ENCODE assay signal across 27 mouse cellular contexts in genomic region chr5:138881649-138882226, GRCm38 (mm10).
DNase-seq lines count a peak whose midpoint lies in the region; ATAC-seq and TF ChIP-seq lines count a peak whose summit lies in the region.
"Had no signal": no experiment of that assay in that cellular context is flagged by ENCODE, and none has a peak within 500 bp of the region (broad histone marks: within the 10 kb centered on the region; RNA-seq: fewer than 3 reads in every experiment).

No protein-coding gene starts in this region.

- H3K9me3 ChIP-seq in forebrain, postnatal 0 days (ENCODE audit: low read length), result no peaks in the 10 kb centered on the region
- no peaks in the 10 kb centered on the region for H3K9me3 ChIP-seq in forebrain, embryonic 15.5 days
- no peaks in the 10 kb centered on the region for H3K9me3 ChIP-seq in lung, postnatal 0 days (ENCODE audit: low read length)
- H3K9me3 ChIP-seq in limb, embryonic 13.5 days, result no peaks in the 10 kb centered on the region
- H3K9me3 ChIP-seq: heart, embryonic 12.5 days; hindbrain, embryonic 13.5 days; liver, embryonic 15.5 days; midbrain, embryonic 13.5 days; neural tube, embryonic 13.5 days had no signal

- no peaks in the 10 kb centered on the region for H3K27me3 ChIP-seq in forebrain, postnatal 0 days (ENCODE audit: insufficient read depth, low read length)
- no peaks in the 10 kb centered on the region for H3K27me3 ChIP-seq in forebrain, embryonic 15.5 days
- no peaks in the 10 kb centered on the region for H3K27me3 ChIP-seq in lung, postnatal 0 days (replicated peaks; ENCODE audit: insufficient read depth, low read length)
- H3K27me3 ChIP-seq in limb, embryonic 13.5 days, result no peaks in the 10 kb centered on the region
- H3K27me3 ChIP-seq: liver, embryonic 15.5 days; midbrain, embryonic 13.5 days; neural tube, embryonic 13.5 days had no signal

- no peak overlapping the region for H3K4me3 ChIP-seq in forebrain, postnatal 0 days (ENCODE audit: low read depth, low read length)
- no peak overlapping the region for H3K4me3 ChIP-seq in forebrain, embryonic 15.5 days
- no peak overlapping the region for H3K4me3 ChIP-seq in lung, postnatal 0 days (ENCODE audit: low read depth, low read length)
- no peak overlapping the region for H3K4me3 ChIP-seq in limb, embryonic 13.5 days
- H3K4me3 ChIP-seq: heart, adult 2 months; heart, embryonic 12.5 days; hindbrain, embryonic 13.5 days; liver, embryonic 15.5 days; midbrain, embryonic 13.5 days; neural tube, embryonic 13.5 days had no signal

- no peak for TF ChIP-seq POLR2A in brain, embryonic 14.5 days (IDR thresholded peaks at IDR 0.05; ENCODE audit: borderline replicate concordance, extremely low read depth, insufficient read depth, insufficient read length, poor library complexity, severe bottlenecking)

- WGBS in forebrain, postnatal 0 days, result 32% methylated on average over 9 of the region's 9 CpGs
- WGBS in forebrain, embryonic 15.5 days, result 39% methylated on average over 9 of the region's 9 CpGs
- 53% methylated on average over 9 of the region's 9 CpGs for WGBS in lung, postnatal 0 days
- WGBS in limb, embryonic 13.5 days, result 32% methylated on average over 9 of the region's 9 CpGs

- H3K4me1 ChIP-seq in forebrain, postnatal 0 days (ENCODE audit: insufficient read depth), result no peaks in the 10 kb centered on the region
- peaks cover 6% of the 10 kb centered on the region; the same call in 1 of the 2 replicates for H3K4me1 ChIP-seq in forebrain, embryonic 15.5 days
- H3K4me1 ChIP-seq in lung, postnatal 0 days (ENCODE audit: insufficient read depth, low read depth, low read length), result no peaks in the 10 kb centered on the region
- peaks cover 13% of the 10 kb centered on the region for H3K4me1 ChIP-seq in limb, embryonic 13.5 days
- H3K4me1 ChIP-seq: liver, embryonic 15.5 days; midbrain, embryonic 13.5 days; neural tube, embryonic 13.5 days had no signal

- ATAC-seq in forebrain, postnatal 0 days, result peak; percentile 25; the same call in 1 of the 2 replicates
- no peak for ATAC-seq in forebrain, embryonic 15.5 days (replicated peaks)
- no peak for ATAC-seq in lung, postnatal 0 days
- no peak for ATAC-seq in limb, embryonic 13.5 days (ENCODE audit: low FRiP score, low read depth)
- ATAC-seq: midbrain, embryonic 13.5 days had no signal

- no peak overlapping the region for H3K4me2 ChIP-seq in forebrain, postnatal 0 days (ENCODE audit: low read depth)
- no peak overlapping the region for H3K4me2 ChIP-seq in forebrain, embryonic 15.5 days (replicated peaks)
- H3K4me2 ChIP-seq in lung, postnatal 0 days (replicated peaks; ENCODE audit: low read depth, low read length), result no peak overlapping the region
- no peak overlapping the region for H3K4me2 ChIP-seq in limb, embryonic 13.5 days (replicated peaks)
- H3K4me2 ChIP-seq: heart, embryonic 12.5 days; hindbrain, embryonic 13.5 days; liver, embryonic 15.5 days; midbrain, embryonic 13.5 days; neural tube, embryonic 13.5 days had no signal

- DNase-seq in forebrain, postnatal 0 days, result no peak
- peak; percentile 47 for DNase-seq in lung, postnatal 10 days
- DNase-seq in lung, postnatal 0 days (ENCODE audit: low spot score), result no peak
- peak; percentile 58 for DNase-seq in brain, embryonic 14.5 days (ENCODE audit: low read depth)
- DNase-seq in thymus, postnatal 4 days, result no peak
- DNase-seq in gastrocnemius, adult 8-10 months (ENCODE audit: low spot score in 2 of 2), result no peak
- DNase-seq: adrenal gland, adult 8-10 months; B cell, adult 2 months; cerebellum, adult 11 months; cerebellum, adult 9-10 months; cerebellum, postnatal 36 days; embryo, embryonic 11 days; heart, adult 2 months; heart, postnatal 4 days; kidney, adult 18-20 months; kidney, postnatal 4 days; lung, postnatal 14 days; right cerebral cortex, postnatal 4 days; thymus, adult 2 months; thymus, postnatal 36 days had no signal

- TF ChIP-seq EP300 in lung, postnatal 0 days (IDR thresholded peaks at IDR 0.05), result no peak

- no peaks in the 10 kb centered on the region for H3K36me3 ChIP-seq in forebrain, postnatal 0 days (ENCODE audit: insufficient read depth)
- no peaks in the 10 kb centered on the region for H3K36me3 ChIP-seq in forebrain, embryonic 15.5 days
- no peaks in the 10 kb centered on the region for H3K36me3 ChIP-seq in lung, postnatal 0 days (ENCODE audit: insufficient read depth, low read length)
- H3K36me3 ChIP-seq in limb, embryonic 13.5 days, result no peaks in the 10 kb centered on the region
- H3K36me3 ChIP-seq: heart, embryonic 12.5 days; hindbrain, embryonic 13.5 days; liver, embryonic 15.5 days; midbrain, embryonic 13.5 days; neural tube, embryonic 13.5 days had no signal

- no peak overlapping the region for H3K27ac ChIP-seq in forebrain, postnatal 0 days (ENCODE audit: low read depth, low read length)
- no peak overlapping the region for H3K27ac ChIP-seq in forebrain, embryonic 15.5 days (replicated peaks)
- no peak overlapping the region for H3K27ac ChIP-seq in lung, postnatal 0 days (ENCODE audit: low read length)
- peak overlapping the region; percentile 15; the same call in 1 of the 2 replicates for H3K27ac ChIP-seq in limb, embryonic 13.5 days
- H3K27ac ChIP-seq: heart, adult 2 months; hindbrain, embryonic 13.5 days; liver, embryonic 15.5 days; midbrain, embryonic 13.5 days; neural tube, embryonic 13.5 days had no signal

- TF ChIP-seq CTCF in forebrain, postnatal 0 days (IDR thresholded peaks at IDR 0.05; ENCODE audit: low read depth), result no peak
- TF ChIP-seq CTCF in lung, postnatal 0 days (IDR thresholded peaks at IDR 0.05), result no peak
- TF ChIP-seq CTCF in brain, embryonic 14.5 days (IDR thresholded peaks at IDR 0.05; ENCODE audit: borderline replicate concordance, extremely low read depth, insufficient read depth, insufficient read length), result no peak

- H3K9ac ChIP-seq in forebrain, postnatal 0 days, result no peak overlapping the region
- no peak overlapping the region for H3K9ac ChIP-seq in forebrain, embryonic 15.5 days (replicated peaks)
- H3K9ac ChIP-seq in lung, postnatal 0 days (replicated peaks; ENCODE audit: low read depth), result no peak overlapping the region
- H3K9ac ChIP-seq in limb, embryonic 13.5 days, result no peak overlapping the region
- H3K9ac ChIP-seq: heart, embryonic 12.5 days; hindbrain, embryonic 13.5 days; liver, embryonic 15.5 days; midbrain, embryonic 13.5 days; neural tube, embryonic 13.5 days had no signal

Comparison
In these comparisons a context has a peak if more than half of its experiments do, and no peak if none do; other contexts are left out.
1. DNase-seq: peak in lung, postnatal 10 days (single experiment) and brain, embryonic 14.5 days (single experiment); none in forebrain, postnatal 0 days (single experiment), lung, postnatal 0 days (single experiment), thymus, postnatal 4 days (single experiment) and gastrocnemius, adult 8-10 months (0 of 2).